Mouse (Mus musculus) cerebellum, adult 2 months (tissue): Measurements from ENCODE around the gene Agap1. TPM values are rescaled to one million over a fixed set of nuclear protein-coding genes. Genes with fewer than 3 reads are reported as not detected.

Source experiments
- DNase-seq, 2 experiments: peaks; one replicate each; pipeline ENCODE4 v3.0.0; 2021
- H3K27ac ChIP-seq: fragments of 200-500 bp; 2 replicates; pipeline ENCODE4 v1.5.1; 2012; ENCODE audit warnings: low read length, control low read depth, inconsistent platforms; ENCODE audit not compliant: insufficient read depth
- H3K27me3 ChIP-seq: fragments of 200-500 bp; 2 replicates; pipeline ENCODE4 v1.6.1; 2012; ENCODE audit warnings: inconsistent platforms, mild to moderate bottlenecking, low read length, moderate library complexity; ENCODE audit not compliant: control insufficient read depth, insufficient read depth
- H3K4me1 ChIP-seq: fragments of 200-500 bp; 2 replicates; pipeline ENCODE4 v1.6.1; 2011; ENCODE audit warnings: low read length; ENCODE audit not compliant: control insufficient read depth, insufficient read depth
- H3K4me3 ChIP-seq: fragments of 200-500 bp; replicated peaks from 2 replicates; pipeline ENCODE3; 2011; ENCODE audit warnings: mild to moderate bottlenecking, low read depth, low read length, control low read depth; ENCODE audit not compliant: insufficient read depth
- CTCF ChIP-seq: fragments of 200-500 bp; IDR thresholded peaks from 2 replicates; pipeline ENCODE4 v1.5.1; 2011; ENCODE audit warnings: low read depth, mild to moderate bottlenecking, control low read depth, low read length, moderate library complexity, borderline replicate concordance; ENCODE audit not compliant: insufficient read depth
- POLR2A ChIP-seq: fragments of 200-500 bp; IDR thresholded peaks from 2 replicates; pipeline ENCODE4 v1.6.1; 2011; ENCODE audit warnings: low read length, control low read depth, borderline replicate concordance; ENCODE audit not compliant: insufficient read depth
- WGBS: fragments of 180-500 bp; shearing (Covaris S2); methylation state at CpG from one replicate; pipeline ENCODE4 v1.1.7; 2018; 5-methylcytosine and 5-hydroxymethylcytosine counted together
- polyA plus RNA-seq: library from polyadenylated mRNA; depleted of rRNA; stranded (reverse); fragments of >200 nt; gene quantifications from 2 replicates; pipeline ENCODE4 v1.2.3, GENCODE M21; 2012

Agap1 gene
- polyA plus RNA-seq, 1 experiment, result 82.9 TPM

- Histone ChIP-seq H3K4me3 (no peak overlapping the region), H3K4me1 (no peaks in the 10 kb centered on the region), H3K27ac (no peak overlapping the region), H3K27me3 (no peaks in the 10 kb centered on the region; the same call in 1 of the 2 replicates)
- 57% methylated on average over 8 of the region's 8 CpGs for WGBS
- no peak for DNase-seq
- TF ChIP-seq CTCF (no peak), POLR2A (no peak)
These were observed 455.2 kb downstream of the Agap1 start for GRCm38 (mm10) chr1:89909796-89910195.

GRCm38 (mm10) chr1:89912392-89912791 is 457.8 kb downstream of the Agap1 start:
- Histone ChIP-seq H3K4me3 (no peak overlapping the region), H3K27ac (no peak overlapping the region), H3K4me1 (no peaks in the 10 kb centered on the region), H3K27me3 (no peaks in the 10 kb centered on the region; the same call in 1 of the 2 replicates)
- DNase-seq, result no peak
- TF ChIP-seq CTCF (no peak), POLR2A (no peak)
- 19% methylated on average over 5 of the region's 5 CpGs for WGBS

- H3K27me3 ChIP-seq, result no peaks in the 10 kb centered on the region; the same call in 1 of the 2 replicates
- TF ChIP-seq CTCF (no peak), POLR2A (no peak)
- no peak overlapping the region for H3K27ac ChIP-seq
- H3K4me3 ChIP-seq, result no peak overlapping the region
- H3K4me1 ChIP-seq, result no peaks in the 10 kb centered on the region
- no peak for DNase-seq
- WGBS, result 89% methylated on average over 4 of the region's 4 CpGs
These were observed 459.0 kb downstream of the Agap1 start for GRCm38 (mm10) chr1:89913611-89914010.

- no peak overlapping the region for H3K27ac ChIP-seq
- no peak for DNase-seq
- WGBS, result 39% methylated on average over 18 of the region's 18 CpGs
- H3K4me1 ChIP-seq, result no peaks in the 10 kb centered on the region
- peaks cover 1% of the 10 kb centered on the region; the same call in 1 of the 2 replicates for H3K27me3 ChIP-seq
- TF ChIP-seq POLR2A, result no peak
- no peak for TF ChIP-seq CTCF
- no peak overlapping the region for H3K4me3 ChIP-seq
These were observed 463.5 kb downstream of the Agap1 start for GRCm38 (mm10) chr1:89918111-89918510.

- Histone ChIP-seq H3K27ac (no peak overlapping the region), H3K4me1 (no peaks in the 10 kb centered on the region), H3K27me3 (peaks cover 1% of the 10 kb centered on the region; the same call in 1 of the 2 replicates), H3K4me3 (no peak overlapping the region)
- TF ChIP-seq POLR2A (no peak), CTCF (no peak)
- no peak for DNase-seq
- WGBS, result 88% methylated on average over 6 of the region's 6 CpGs
These were observed 464.6 kb downstream of the Agap1 start for GRCm38 (mm10) chr1:89919206-89919605.

GRCm38 (mm10) chr1:89921806-89922205 is 467.2 kb downstream of the Agap1 start:
- DNase-seq, result no peak
- no peak overlapping the region for H3K4me3 ChIP-seq
- H3K27me3 ChIP-seq, result peaks cover 1% of the 10 kb centered on the region; the same call in 1 of the 2 replicates
- TF ChIP-seq POLR2A (no peak), CTCF (no peak)
- no peaks in the 10 kb centered on the region for H3K4me1 ChIP-seq
- no peak overlapping the region for H3K27ac ChIP-seq
- WGBS, result 4% methylated on average over 10 of the region's 10 CpGs

GRCm38 (mm10) chr1:89922282-89922681 is 467.7 kb downstream of the Agap1 start:
- H3K4me3 ChIP-seq, result no peak overlapping the region
- DNase-seq, result no peak
- H3K27me3 ChIP-seq, result peaks cover 1% of the 10 kb centered on the region; the same call in 1 of the 2 replicates
- no peaks in the 10 kb centered on the region for H3K4me1 ChIP-seq
- TF ChIP-seq CTCF, result no peak
- TF ChIP-seq POLR2A, result no peak
- H3K27ac ChIP-seq, result no peak overlapping the region
- WGBS, result 3% methylated on average over 7 of the region's 7 CpGs

GRCm38 (mm10) chr1:89922883-89923641 is 468.5 kb downstream of the Agap1 start:
- H3K27ac ChIP-seq, result no peak overlapping the region
- H3K27me3 ChIP-seq, result peaks cover 1% of the 10 kb centered on the region; the same call in 1 of the 2 replicates
- no peak overlapping the region for H3K4me3 ChIP-seq
- no peaks in the 10 kb centered on the region for H3K4me1 ChIP-seq
- TF ChIP-seq CTCF (no peak), POLR2A (no peak)
- WGBS, result 4% methylated on average over 40 of the region's 41 CpGs
- no peak for DNase-seq
